Mouse (Mus musculus) heart, embryonic 13.5 days (tissue): ENCODE measurements around the gene Cpeb2. TPM values are rescaled to one million over a fixed set of nuclear protein-coding genes. Genes with fewer than 3 reads are reported as not detected.
A peak's percentile ranks its signal among the peaks of the same experiment; 100 is the strongest.

Experiments used
- ATAC-seq: fragments of 200-750 bp; cut with Nextera tagmentation; 2 replicates; pipeline ENCODE4 v1.8.0; 2017; ENCODE audit warnings: moderate TSS enrichment; ENCODE audit not compliant: insufficient number of reproducible peaks, low FRiP score, low TSS enrichment; ENCODE audit errors: extremely low read depth
- H3K27ac ChIP-seq: fragments of 300-500 bp; sonication (generic); replicated peaks from 2 replicates; pipeline ENCODE4 v1.5.1; 2015; ENCODE audit warnings: moderate library complexity, mild to moderate bottlenecking, inconsistent platforms
- H3K27me3 ChIP-seq: fragments of 300-500 bp; sonication (generic); replicated peaks from 2 replicates; pipeline ENCODE4 v1.6.1; 2015; ENCODE audit warnings: mild to moderate bottlenecking, inconsistent platforms
- H3K36me3 ChIP-seq: fragments of 300-500 bp; sonication (generic); 2 replicates; pipeline ENCODE4 v1.6.1; 2015; ENCODE audit warnings: mild to moderate bottlenecking, inconsistent platforms
- H3K4me1 ChIP-seq: fragments of 300-500 bp; sonication (generic); 2 replicates; pipeline ENCODE4 v1.6.1; 2015; ENCODE audit warnings: inconsistent platforms
- H3K4me2 ChIP-seq: fragments of 300-500 bp; sonication (generic); 2 replicates; pipeline ENCODE4 v1.6.1; 2015; ENCODE audit warnings: inconsistent platforms, mild to moderate bottlenecking, moderate library complexity
- H3K4me3 ChIP-seq: fragments of 300-500 bp; sonication (generic); 2 replicates; pipeline ENCODE4 v1.5.1; 2015; ENCODE audit warnings: moderate library complexity, mild to moderate bottlenecking, inconsistent platforms
- H3K9ac ChIP-seq: fragments of 300-500 bp; sonication (generic); 2 replicates; pipeline ENCODE4 v1.6.1; 2015; ENCODE audit warnings: inconsistent platforms, mild to moderate bottlenecking, moderate library complexity
- H3K9me3 ChIP-seq: fragments of 300-500 bp; sonication (generic); 2 replicates; pipeline ENCODE4 v1.6.1; 2016; ENCODE audit warnings: inconsistent platforms
- WGBS: fragments of 180-500 bp; shearing (Covaris S2); methylation state at CpG from one replicate; pipeline ENCODE4 v1.1.7; 2015; ENCODE audit warnings: mixed read lengths; 5-methylcytosine and 5-hydroxymethylcytosine counted together
- polyA plus RNA-seq: library from polyadenylated mRNA; unstranded; fragments of >200 nt; fragmentation: Nextera tagmentation; extraction: Ambion mirVana; gene quantifications from 2 replicates; pipeline ENCODE4 v1.2.1, GENCODE M21; 2015

Gene Cpeb2
- polyA plus RNA-seq, 1 experiment from 2014 or later, result 3.8 TPM

- H3K36me3 ChIP-seq, result no peaks in the 10 kb centered on the region
- 37% methylated on average over 4 of the region's 4 CpGs for WGBS
- ATAC-seq, result no peak
- H3K9me3 ChIP-seq, result no peaks in the 10 kb centered on the region
- H3K4me3 ChIP-seq, result no peak overlapping the region
- no peaks in the 10 kb centered on the region for H3K27me3 ChIP-seq
- H3K4me2 ChIP-seq, result no peak overlapping the region
- H3K9ac ChIP-seq, result no peak overlapping the region
- peaks cover 15% of the 10 kb centered on the region for H3K4me1 ChIP-seq
- H3K27ac ChIP-seq, result peak overlapping the region; percentile 13; the same call in 1 of the 2 replicates
Observed at GRCm38 (mm10) chr5:43328579-43328978, 95.6 kb downstream of the Cpeb2 start.

DNA sequence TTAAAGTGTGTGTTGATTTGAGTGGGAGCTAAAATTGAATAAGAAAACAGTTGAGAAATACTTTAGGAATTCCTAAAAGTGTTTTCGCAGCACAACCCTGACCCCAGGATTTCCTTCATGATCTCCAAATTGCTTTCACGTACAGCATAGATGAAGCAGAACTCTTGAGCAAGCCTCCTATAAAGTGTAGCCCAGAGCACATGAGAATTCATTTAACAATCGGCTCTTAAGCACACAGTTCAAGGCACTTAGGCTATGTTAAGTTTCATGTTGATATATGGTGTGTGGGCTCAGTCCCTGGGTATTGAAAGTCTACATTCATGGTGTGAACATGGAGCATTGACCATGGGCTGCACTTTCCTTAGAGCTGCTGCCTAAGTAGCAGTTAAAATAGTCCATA is 97.3 kb downstream of the Cpeb2 start:
- peaks cover 15% of the 10 kb centered on the region for H3K4me1 ChIP-seq
- ATAC-seq, result no peak
- H3K27ac ChIP-seq, result no peak overlapping the region
- no peaks in the 10 kb centered on the region for H3K36me3 ChIP-seq
- no peak overlapping the region for H3K4me3 ChIP-seq
- 75% methylated on average over 3 of the region's 3 CpGs for WGBS
- no peak overlapping the region for H3K4me2 ChIP-seq
- no peaks in the 10 kb centered on the region for H3K9me3 ChIP-seq
- no peak overlapping the region for H3K9ac ChIP-seq
- no peaks in the 10 kb centered on the region for H3K27me3 ChIP-seq

DNA sequence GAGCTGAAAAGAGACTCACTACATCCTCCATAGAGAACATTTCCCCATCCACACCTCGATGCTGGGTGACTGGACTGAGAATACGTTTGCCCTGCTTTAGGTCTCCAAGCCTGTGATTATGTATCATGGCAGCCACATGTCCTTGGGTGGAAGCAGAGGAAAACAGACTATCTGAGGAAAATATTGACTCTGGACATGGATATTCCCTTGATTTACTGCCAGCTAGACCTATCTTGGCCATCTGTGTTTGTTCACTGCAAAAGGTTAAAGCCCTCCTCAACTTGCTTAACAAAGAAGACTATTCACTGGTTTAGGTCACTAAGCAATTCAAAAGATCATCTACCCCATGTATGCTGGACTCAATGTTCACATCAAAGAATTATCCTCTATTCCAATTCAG is 101.5 kb downstream of the Cpeb2 start:
- H3K27me3 ChIP-seq, result no peaks in the 10 kb centered on the region
- ATAC-seq, result no peak
- H3K4me1 ChIP-seq, result peaks cover 3% of the 10 kb centered on the region; the same call in 1 of the 2 replicates
- H3K9ac ChIP-seq, result no peak overlapping the region
- 70% methylated on average over 2 of the region's 2 CpGs for WGBS
- no peak overlapping the region for H3K27ac ChIP-seq
- no peak overlapping the region for H3K4me2 ChIP-seq
- H3K4me3 ChIP-seq, result no peak overlapping the region
- no peaks in the 10 kb centered on the region for H3K36me3 ChIP-seq
- H3K9me3 ChIP-seq, result no peaks in the 10 kb centered on the region

GRCm38 (mm10) chr5:43337212-43337611 is 104.2 kb downstream of the Cpeb2 start:
- H3K27ac ChIP-seq, result no peak overlapping the region
- no peak for ATAC-seq
- H3K27me3 ChIP-seq, result no peaks in the 10 kb centered on the region
- H3K9ac ChIP-seq, result no peak overlapping the region
- H3K36me3 ChIP-seq, result no peaks in the 10 kb centered on the region
- no peaks in the 10 kb centered on the region for H3K9me3 ChIP-seq
- peaks cover 6% of the 10 kb centered on the region; the same call in 1 of the 2 replicates for H3K4me1 ChIP-seq
- H3K4me3 ChIP-seq, result no peak overlapping the region
- no peak overlapping the region for H3K4me2 ChIP-seq
- 84% methylated on average over 1 of the region's 1 CpGs for WGBS

GRCm38 (mm10) chr5:43338771-43339475 is 106.0 kb downstream of the Cpeb2 start:
- H3K36me3 ChIP-seq, result no peaks in the 10 kb centered on the region
- no peaks in the 10 kb centered on the region for H3K9me3 ChIP-seq
- H3K27ac ChIP-seq, result peak overlapping the region; percentile 42
- peaks cover 6% of the 10 kb centered on the region; the same call in 1 of the 2 replicates for H3K4me1 ChIP-seq
- no peak overlapping the region for H3K4me3 ChIP-seq
- H3K9ac ChIP-seq, result no peak overlapping the region
- no peak for ATAC-seq
- 45% methylated on average over 10 of the region's 10 CpGs for WGBS
- peak overlapping the region; percentile 33; the same call in 1 of the 2 replicates for H3K4me2 ChIP-seq
- no peaks in the 10 kb centered on the region for H3K27me3 ChIP-seq
